Mouse (Mus musculus) hindbrain, postnatal 0 days (tissue): ENCODE data around the gene Tmem259. TPM values are rescaled to one million over a fixed set of nuclear protein-coding genes. Genes with fewer than 3 reads are reported as not detected.
A peak's percentile ranks its signal among the peaks of the same experiment; 100 is the strongest.

ENCODE experiments used
- ATAC-seq: fragments of 200-750 bp; cut with Nextera tagmentation; 2 replicates; pipeline ENCODE4 v1.8.0; 2017; ENCODE audit warnings: mild to moderate bottlenecking, moderate TSS enrichment, moderate library complexity
- DNase-seq: peaks from one replicate; pipeline ENCODE4 v3.0.0-alpha.2; 2015; ENCODE audit warnings: low spot score
- H3K27ac ChIP-seq: fragments of 300-500 bp; sonication (generic); 2 replicates; pipeline ENCODE4 v1.5.1; 2014; ENCODE audit warnings: mild to moderate bottlenecking
- H3K27me3 ChIP-seq: fragments of 300-500 bp; sonication (generic); 2 replicates; pipeline ENCODE4 v1.6.1; 2014; ENCODE audit warnings: low read length, mixed read lengths; ENCODE audit not compliant: insufficient read depth
- H3K36me3 ChIP-seq: fragments of 300-500 bp; sonication (generic); 2 replicates; pipeline ENCODE4 v1.6.1; 2014; ENCODE audit warnings: low read length, mixed read lengths; ENCODE audit not compliant: insufficient read depth
- H3K4me1 ChIP-seq: fragments of 300-500 bp; sonication (generic); 2 replicates; pipeline ENCODE4 v1.6.1; 2014; ENCODE audit warnings: antibody characterized with exemption, low read length, mixed read lengths; ENCODE audit not compliant: insufficient read depth
- H3K4me2 ChIP-seq: fragments of 300-500 bp; sonication (generic); 2 replicates; pipeline ENCODE4 v1.6.1; 2014; ENCODE audit warnings: low read depth, mild to moderate bottlenecking, low read length, moderate library complexity, mixed read lengths
- H3K4me3 ChIP-seq: fragments of 300-500 bp; sonication (generic); 2 replicates; pipeline ENCODE4 v1.5.1; 2014; ENCODE audit warnings: low read length
- H3K9ac ChIP-seq: fragments of 300-500 bp; sonication (generic); replicated peaks from 2 replicates; pipeline ENCODE4 v1.6.1; 2014; ENCODE audit warnings: mild to moderate bottlenecking, low read length, moderate library complexity, mixed read lengths
- H3K9me3 ChIP-seq: fragments of 300-500 bp; sonication (generic); 2 replicates; pipeline ENCODE4 v1.6.1; 2016; ENCODE audit warnings: low read length, mixed read lengths
- CTCF ChIP-seq: IDR thresholded peaks from 2 replicates; pipeline ENCODE4 v1.5.1; 2016; ENCODE audit warnings: antibody characterized with exemption, control low read depth, low read depth
- WGBS: fragments of 180-500 bp; shearing (Covaris S2); extraction: QIAGEN DNeasy Blood & Tissue Kit; methylation state at CpG from one replicate; pipeline ENCODE4 v1.1.7; 2014; 5-methylcytosine and 5-hydroxymethylcytosine counted together
- polyA plus RNA-seq: library from polyadenylated mRNA; unstranded; fragments of >200 nt; fragmentation: Nextera tagmentation; extraction: Ambion mirVana; gene quantifications from 2 replicates; pipeline ENCODE4 v1.2.1, GENCODE M21; 2015
- total RNA-seq: library from RNA; depleted of rRNA; stranded (reverse); fragments of >200 nt; gene quantifications from 2 replicates; pipeline ENCODE4 v1.2.3, GENCODE M21; 2014

The Tmem259 gene
- total and polyA plus RNA-seq, 2 experiments from 2014 or later = 25.6 to 179 TPM

DNA sequence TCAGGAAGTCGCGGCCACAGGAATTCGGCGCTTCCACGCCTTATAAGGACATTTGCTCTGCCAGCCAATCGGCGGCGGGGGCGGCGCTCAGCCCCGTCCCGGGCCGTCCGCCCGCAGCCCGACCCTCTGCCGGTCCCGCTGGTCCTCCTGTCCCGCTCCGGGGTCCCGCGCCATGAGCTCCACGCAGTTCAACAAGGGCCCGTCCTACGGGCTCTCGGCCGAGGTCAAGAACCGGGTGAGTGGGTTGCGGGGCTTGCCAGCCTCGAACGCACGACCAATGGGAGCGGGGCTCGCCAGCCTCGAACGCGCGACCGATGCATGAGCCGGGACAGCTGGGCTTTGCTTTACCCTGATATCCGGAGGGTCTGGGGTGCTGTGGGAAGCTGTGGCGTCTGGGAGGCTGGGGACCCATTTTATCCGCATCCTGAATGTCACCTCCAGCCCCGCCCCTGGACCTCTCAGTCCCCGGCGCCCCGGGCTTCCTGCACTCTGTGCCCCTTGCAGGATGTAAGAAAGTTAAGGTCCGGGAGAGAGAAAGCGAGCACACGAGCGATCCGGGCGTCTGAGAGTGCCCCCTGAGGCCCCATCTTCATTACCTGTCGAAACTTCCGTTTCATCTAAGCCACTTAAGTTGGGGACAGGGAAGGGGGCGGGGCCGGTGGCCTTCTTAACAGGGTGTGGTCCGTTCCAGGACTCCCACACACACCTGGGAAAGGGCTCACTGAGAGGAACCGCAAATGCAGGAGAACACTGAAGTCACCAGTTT is 4.6 kb upstream of the Tmem259 start, which contains the start of gene Cnn2:
Gene Cnn2, plus strand, starts transcription at position 79 of the 766 bp plus-strand sequence.
- H3K9me3 ChIP-seq = no peaks in the 10 kb centered on the region
- DNase-seq = no peak
- H3K4me3 ChIP-seq = peak within 1 kb of the TSS; percentile 44
- H3K4me2 ChIP-seq = peak within 1 kb of the TSS; percentile 67
- TF ChIP-seq CTCF = no peak
- H3K27me3 ChIP-seq = peaks cover 22% of the 10 kb centered on the region
- H3K4me1 ChIP-seq = peaks cover 7% of the 10 kb centered on the region
- peak within 1 kb of the TSS; percentile 38 for H3K9ac ChIP-seq
- no peak for ATAC-seq
- no peaks in the 10 kb centered on the region for H3K36me3 ChIP-seq
- peak within 1 kb of the TSS; percentile 32; the same call in 1 of the 2 replicates for H3K27ac ChIP-seq
- 2% methylated on average over 59 of the region's 59 CpGs for WGBS

DNA sequence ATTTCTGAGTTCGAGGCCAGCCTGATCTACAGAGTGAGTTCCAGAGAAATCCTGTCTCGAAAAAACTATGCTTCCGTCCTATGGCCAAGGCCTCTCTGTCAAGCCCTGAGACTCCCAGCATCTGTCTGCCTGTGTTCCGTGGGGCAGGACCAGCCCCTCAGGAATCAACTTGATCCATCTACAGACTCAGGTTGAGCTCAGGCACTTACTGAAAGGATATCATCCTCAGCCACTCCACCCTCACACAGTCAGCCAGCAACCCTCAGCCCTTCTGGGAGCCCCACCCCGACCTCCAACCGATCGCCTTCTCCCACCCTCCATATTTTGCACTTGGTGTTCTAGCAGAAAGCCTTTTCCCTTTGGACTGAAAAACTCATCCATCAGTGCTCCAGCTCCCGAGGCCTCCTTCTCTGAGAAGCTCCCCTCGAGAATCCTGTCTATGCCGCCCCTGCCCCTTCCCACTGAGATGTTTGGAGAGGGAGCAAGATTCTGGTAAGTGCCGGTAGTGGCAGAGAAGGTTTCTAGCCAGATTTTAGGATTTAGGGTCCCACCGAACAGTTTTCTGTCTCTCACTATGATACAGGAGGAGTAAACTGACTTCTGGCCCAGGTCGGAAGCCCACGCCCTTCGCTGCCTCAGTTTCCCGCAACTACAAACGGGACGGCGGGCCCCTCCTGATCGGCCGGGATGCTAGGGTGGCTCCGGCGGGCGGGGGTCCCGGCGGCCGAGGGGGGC is 3.8 kb upstream of the Tmem259 start:
- peaks cover 22% of the 10 kb centered on the region for H3K27me3 ChIP-seq
- H3K4me3 ChIP-seq = peak overlapping the region; percentile 44
- H3K4me2 ChIP-seq = peak overlapping the region; percentile 67
- H3K9me3 ChIP-seq = no peaks in the 10 kb centered on the region
- ATAC-seq = no peak
- H3K27ac ChIP-seq = peak overlapping the region; percentile 32; the same call in 1 of the 2 replicates
- H3K4me1 ChIP-seq = peaks cover 12% of the 10 kb centered on the region
- 12% methylated on average over 27 of the region's 27 CpGs for WGBS
- no peak for TF ChIP-seq CTCF
- H3K36me3 ChIP-seq = no peaks in the 10 kb centered on the region
- no peak for DNase-seq
- H3K9ac ChIP-seq = peak overlapping the region; percentile 38

DNA sequence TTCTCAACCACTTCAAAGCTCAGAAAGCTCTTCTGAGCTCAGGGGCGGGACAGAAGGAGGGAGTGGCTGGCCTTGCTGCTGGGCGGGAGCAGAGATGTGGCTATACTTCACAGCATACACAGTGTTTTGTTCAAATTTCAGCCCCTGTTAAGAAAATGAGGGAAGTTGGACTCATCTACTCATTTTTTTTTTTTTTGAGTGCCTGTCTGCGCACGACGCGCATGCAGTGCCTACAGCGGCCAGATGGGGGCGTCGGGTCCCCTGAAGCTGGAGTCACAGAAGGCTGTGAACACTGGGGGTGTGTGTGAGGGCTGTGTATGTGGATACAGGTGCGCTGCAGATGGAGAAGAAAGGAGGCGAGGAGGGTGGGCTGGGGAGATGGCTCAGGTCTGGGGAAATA is 2.8 kb upstream of the Tmem259 start:
- H3K4me1 ChIP-seq = peaks cover 19% of the 10 kb centered on the region
- 2% methylated on average over 11 of the region's 11 CpGs for WGBS
- H3K4me3 ChIP-seq = 0 out of 2 replicates have a peak overlapping the region, but pooled peaks have one; percentile 4
- peak; percentile 90 for TF ChIP-seq CTCF
- peaks cover 22% of the 10 kb centered on the region for H3K27me3 ChIP-seq
- H3K36me3 ChIP-seq = no peaks in the 10 kb centered on the region
- H3K27ac ChIP-seq = peak overlapping the region; percentile 97
- DNase-seq (peak; percentile 90), ATAC-seq (no peak)
- peak overlapping the region; percentile 68 for H3K4me2 ChIP-seq
- H3K9me3 ChIP-seq = no peaks in the 10 kb centered on the region
- no peak overlapping the region for H3K9ac ChIP-seq

DNA sequence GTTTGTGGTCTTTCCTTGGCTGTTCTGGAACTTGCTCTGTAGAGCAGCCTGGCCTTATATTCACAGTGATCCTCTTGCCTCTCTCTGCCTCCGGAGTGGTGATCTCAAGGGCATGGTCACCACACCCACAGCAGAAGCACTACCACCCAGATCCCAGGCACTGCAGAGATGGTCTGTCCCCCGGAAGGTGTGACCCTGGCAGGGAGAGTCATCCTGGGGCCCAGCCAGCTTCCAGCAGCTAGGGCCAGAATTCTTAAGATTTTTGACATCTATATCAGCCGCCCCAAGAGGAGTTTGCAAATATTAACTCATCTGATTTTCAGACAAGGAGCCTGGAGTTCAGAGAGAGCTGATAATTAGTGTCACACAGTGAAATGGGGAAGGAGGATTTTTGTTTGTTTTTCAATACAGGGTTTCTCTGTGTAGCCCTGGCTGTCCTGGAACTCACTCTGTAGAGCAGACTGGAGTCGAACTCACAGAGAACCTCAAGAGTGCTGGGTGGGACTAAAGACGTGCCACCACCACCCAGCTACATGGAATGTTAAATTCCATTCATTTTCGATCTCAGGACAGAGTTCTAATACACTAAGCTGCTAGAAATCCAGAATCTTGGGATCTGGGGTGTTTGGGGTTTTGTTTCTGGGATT is 2.2 kb upstream of the Tmem259 start:
- 41% methylated on average over 6 of the region's 6 CpGs for WGBS
- peaks cover 21% of the 10 kb centered on the region for H3K4me1 ChIP-seq

DNA sequence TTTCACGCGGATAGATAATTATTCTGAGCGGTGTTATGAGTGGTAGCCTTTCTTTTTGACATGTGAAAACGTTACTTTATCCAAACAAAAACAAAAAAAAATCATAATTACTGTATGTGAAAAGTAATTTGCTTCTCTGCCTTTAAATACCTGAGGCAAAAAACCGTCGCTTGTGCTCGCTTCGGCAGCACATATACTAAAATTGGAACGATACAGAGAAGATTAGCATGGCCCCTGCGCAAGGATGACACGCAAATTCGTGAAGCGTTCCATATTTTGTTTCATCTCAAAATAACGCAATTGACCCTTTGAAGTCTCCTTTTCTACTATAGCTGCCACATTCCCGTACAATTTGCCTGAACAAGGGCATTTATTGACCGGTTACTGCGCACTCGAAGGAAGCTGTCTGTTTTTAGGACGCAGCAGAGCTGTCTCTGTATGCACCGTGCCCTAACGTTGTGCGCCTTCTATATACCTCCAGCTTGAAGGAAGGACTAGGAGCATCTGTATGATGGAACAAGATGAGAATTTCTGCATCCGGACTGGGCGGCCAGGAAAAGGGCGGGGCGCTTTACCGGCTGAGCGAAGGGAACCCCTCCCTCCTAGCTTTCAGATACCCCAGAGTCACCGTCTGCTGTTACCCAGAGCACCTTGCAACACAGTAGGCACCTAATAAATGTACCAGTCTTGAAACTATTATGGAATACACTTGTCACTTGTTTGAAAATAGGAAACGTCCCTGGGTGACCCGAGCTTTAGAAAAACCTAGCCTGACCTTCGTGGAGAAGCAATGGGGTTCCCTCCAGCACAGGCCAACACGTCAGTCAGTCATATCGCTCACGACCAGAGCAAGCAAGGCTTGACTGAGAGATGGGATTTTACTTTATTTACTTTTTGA is 1.5 kb upstream of the Tmem259 start:
- H3K4me2 ChIP-seq = peak overlapping the region; percentile 68
- peak overlapping the region; percentile 87 for H3K9ac ChIP-seq
- H3K9me3 ChIP-seq = no peaks in the 10 kb centered on the region
- H3K4me1 ChIP-seq = peaks cover 21% of the 10 kb centered on the region
- H3K4me3 ChIP-seq = peak overlapping the region; percentile 68
- no peak for TF ChIP-seq CTCF
- peak overlapping the region; percentile 97 for H3K27ac ChIP-seq
- H3K27me3 ChIP-seq = peaks cover 22% of the 10 kb centered on the region
- WGBS = 2% methylated on average over 35 of the region's 35 CpGs
- peak; percentile 77 for DNase-seq
- no peak for ATAC-seq
- no peaks in the 10 kb centered on the region for H3K36me3 ChIP-seq

More for the DNA sequence above, 2.2 kb upstream of the Tmem259 start:
- H3K27me3 ChIP-seq = peaks cover 22% of the 10 kb centered on the region
- no peaks in the 10 kb centered on the region for H3K9me3 ChIP-seq
- peak overlapping the region; percentile 68 for H3K4me3 ChIP-seq
- no peak for ATAC-seq
- peak overlapping the region; percentile 97 for H3K27ac ChIP-seq
- no peak for TF ChIP-seq CTCF
- peak overlapping the region; percentile 87; the same call in 1 of the 2 replicates for H3K9ac ChIP-seq
- H3K36me3 ChIP-seq = no peaks in the 10 kb centered on the region
- no peak for DNase-seq
- peak overlapping the region; percentile 68 for H3K4me2 ChIP-seq

DNA sequence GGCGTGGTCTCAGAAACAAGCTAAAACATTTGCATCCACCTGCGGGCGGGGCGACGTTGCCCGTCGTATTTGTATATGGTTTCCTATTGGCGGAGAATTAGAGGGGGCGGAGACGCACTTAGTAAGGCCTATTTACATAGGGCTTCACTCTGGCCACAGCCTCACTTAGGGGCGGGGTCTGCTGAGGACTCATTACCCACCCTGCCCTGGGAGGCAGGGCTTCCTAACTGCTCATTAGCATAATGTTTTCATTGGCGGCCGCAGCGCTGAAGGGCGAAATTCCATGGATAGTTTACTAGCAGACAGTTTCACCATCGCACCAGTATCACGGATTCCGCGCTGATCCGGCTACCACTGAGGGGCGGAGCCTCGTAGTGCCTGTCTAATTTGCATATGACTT is 741 bp upstream of the Tmem259 start:
- peak overlapping the region; percentile 68 for H3K4me2 ChIP-seq

More for the DNA sequence above, 741 bp upstream of the Tmem259 start:
- peak; percentile 99 for DNase-seq
- H3K36me3 ChIP-seq = no peaks in the 10 kb centered on the region
- H3K27ac ChIP-seq = peak overlapping the region; percentile 97
- under 1% methylated on average over 22 of the region's 22 CpGs for WGBS
- peak overlapping the region; percentile 68 for H3K4me3 ChIP-seq
- H3K27me3 ChIP-seq = peaks cover 19% of the 10 kb centered on the region
- H3K4me1 ChIP-seq = peaks cover 21% of the 10 kb centered on the region
- peak; percentile 95 for ATAC-seq
- H3K9me3 ChIP-seq = no peaks in the 10 kb centered on the region
- no peak for TF ChIP-seq CTCF
- peak overlapping the region; percentile 87 for H3K9ac ChIP-seq
